Mouse (Mus musculus) heart, embryonic 10.5 days (tissue): ENCODE results near the gene Prdm16. TPM values are rescaled to one million over a fixed set of nuclear protein-coding genes. Genes with fewer than 3 reads are reported as not detected.

ENCODE experiments used
- DNase-seq: peaks from one replicate; pipeline ENCODE4 v3.0.0-alpha.2; 2017; ENCODE audit warnings: low spot score
- H3K27ac ChIP-seq: fragments of 300-500 bp; sonication (generic); 2 replicates; pipeline ENCODE4 v1.5.1; 2016; ENCODE audit warnings: mild to moderate bottlenecking
- H3K27me3 ChIP-seq: fragments of 300-500 bp; sonication (generic); 2 replicates; pipeline ENCODE4 v1.6.1; 2016; ENCODE audit warnings: mild to moderate bottlenecking; ENCODE audit not compliant: poor library complexity, insufficient read depth, severe bottlenecking
- H3K36me3 ChIP-seq: fragments of 300-500 bp; sonication (generic); 2 replicates; pipeline ENCODE4 v1.6.1; 2016; ENCODE audit warnings: mild to moderate bottlenecking, moderate library complexity
- H3K4me1 ChIP-seq: fragments of 300-500 bp; sonication (generic); 2 replicates; pipeline ENCODE4 v1.6.1; 2016; ENCODE audit warnings: mild to moderate bottlenecking
- H3K4me3 ChIP-seq: fragments of 300-500 bp; sonication (generic); 2 replicates; pipeline ENCODE4 v1.5.1; 2016; ENCODE audit warnings: mild to moderate bottlenecking, moderate library complexity
- H3K9me3 ChIP-seq: fragments of 300-500 bp; sonication (generic); 2 replicates; pipeline ENCODE4 v1.6.1; 2016; ENCODE audit warnings: mild to moderate bottlenecking, moderate library complexity
- WGBS: fragments of 180-500 bp; shearing (Covaris S2); methylation state at CpG from one replicate; pipeline ENCODE4 v1.1.7; 2016; 5-methylcytosine and 5-hydroxymethylcytosine counted together
- polyA plus RNA-seq: library from polyadenylated mRNA; unstranded; fragments of >200 nt; fragmentation: Nextera tagmentation; extraction: Ambion mirVana; gene quantifications from 2 replicates; pipeline ENCODE4 v1.2.1, GENCODE M21; 2016

The Prdm16 gene
- polyA plus RNA-seq, 1 experiment from 2014 or later, result 13.9 TPM

DNA sequence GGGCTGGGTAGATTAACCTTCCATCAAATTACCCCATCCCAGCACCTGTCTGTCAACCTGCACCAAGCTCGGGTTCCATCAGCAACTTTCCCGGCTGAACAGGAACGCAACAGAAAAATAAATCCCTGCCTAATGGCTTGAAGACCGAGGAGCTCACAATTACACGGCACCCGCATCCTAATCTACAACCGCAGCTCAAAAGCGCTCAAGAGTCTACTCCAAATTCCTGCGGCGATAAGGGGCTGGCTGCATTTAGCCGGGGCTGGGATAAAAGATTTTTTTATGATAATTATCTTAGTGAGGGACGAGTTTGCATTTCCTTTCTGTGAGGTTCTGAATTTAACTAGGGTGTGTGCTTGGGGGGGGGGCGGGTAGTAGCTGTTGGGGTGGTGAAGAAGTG, 284.4 kb downstream of the Prdm16 start:
- H3K9me3 ChIP-seq, result no peaks in the 10 kb centered on the region
- no peak for DNase-seq
- no peak overlapping the region for H3K4me3 ChIP-seq
- H3K27ac ChIP-seq, result no peak overlapping the region
- H3K36me3 ChIP-seq, result peaks cover 15% of the 10 kb centered on the region; the same call in 1 of the 2 replicates
- peaks cover 45% of the 10 kb centered on the region for H3K27me3 ChIP-seq
- H3K4me1 ChIP-seq, result peaks cover 28% of the 10 kb centered on the region
- WGBS, result 42% methylated on average over 13 of the region's 13 CpGs

DNA sequence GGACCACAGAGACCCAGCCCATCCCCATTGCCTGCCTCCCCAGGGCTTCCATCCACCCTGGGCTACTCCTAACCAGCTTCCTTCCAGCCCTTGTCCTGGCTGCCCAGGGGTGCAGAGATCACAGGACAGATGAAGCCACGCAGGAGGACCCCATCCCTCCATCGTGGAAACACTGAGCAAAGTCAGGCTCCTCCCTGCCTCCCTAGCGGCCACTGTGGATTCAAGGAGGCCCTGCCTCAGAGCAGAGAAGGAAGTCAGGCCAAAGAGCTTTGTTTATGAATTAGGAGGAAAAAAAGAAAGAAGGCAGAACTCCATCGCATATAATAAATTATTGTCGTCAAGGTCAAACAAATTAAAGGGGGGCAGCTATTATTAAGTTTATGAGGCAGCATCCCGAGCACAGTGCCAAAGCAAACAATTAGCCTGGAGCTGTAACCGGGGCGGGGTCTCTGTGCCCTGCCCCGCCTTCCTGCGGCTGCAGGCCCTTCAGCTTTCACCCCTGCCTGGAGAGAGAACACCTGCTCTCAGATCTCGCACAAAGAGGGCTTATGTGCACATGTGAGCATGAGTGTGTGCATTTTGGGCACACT, 288.4 kb downstream of the Prdm16 start:
- no peak overlapping the region for H3K27ac ChIP-seq
- H3K9me3 ChIP-seq, result no peaks in the 10 kb centered on the region
- H3K36me3 ChIP-seq, result peaks cover 24% of the 10 kb centered on the region
- peaks cover 48% of the 10 kb centered on the region for H3K4me1 ChIP-seq
- H3K4me3 ChIP-seq, result no peak overlapping the region
- peaks cover 54% of the 10 kb centered on the region for H3K27me3 ChIP-seq
- WGBS, result 65% methylated on average over 11 of the region's 11 CpGs
- DNase-seq, result no peak

DNA sequence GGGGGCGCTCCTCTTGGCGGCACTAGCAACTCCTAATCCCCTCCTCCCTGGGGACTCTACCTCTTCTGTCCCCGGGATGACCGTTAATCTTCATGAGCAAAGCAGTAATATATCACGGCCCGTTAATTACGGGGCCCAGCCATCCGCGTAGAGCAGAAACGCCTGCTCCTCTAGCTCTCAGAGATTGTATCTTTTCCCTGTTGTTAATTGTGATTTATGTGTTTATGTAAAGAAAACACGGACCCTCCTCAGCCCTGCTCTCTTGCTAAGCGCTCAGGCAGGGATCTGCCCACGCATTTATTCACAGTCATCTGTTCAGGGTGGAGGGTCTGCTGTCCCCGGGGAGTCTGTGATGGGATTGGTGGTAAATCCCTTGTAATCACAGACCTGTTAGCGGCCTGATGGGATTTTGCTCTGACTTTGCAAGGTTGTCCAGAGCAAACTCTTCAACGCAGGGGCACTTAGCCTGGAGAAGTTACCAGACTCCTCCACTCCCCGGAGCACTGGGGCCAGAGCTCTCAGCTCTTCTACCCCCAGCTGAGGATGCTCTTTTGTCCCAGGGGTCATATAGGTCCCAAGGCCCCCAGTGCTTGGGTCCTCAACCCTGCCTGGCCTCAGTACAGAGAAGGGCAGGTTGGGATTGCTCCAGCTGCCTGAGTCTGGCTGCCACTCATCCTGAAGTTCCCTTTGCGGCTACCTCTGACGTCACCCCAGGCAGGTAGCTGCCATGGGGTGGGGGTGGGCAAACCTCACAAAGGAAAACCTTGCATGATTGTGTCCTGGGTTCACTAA, 289.7 kb downstream of the Prdm16 start:
- Histone ChIP-seq H3K4me1 (peaks cover 35% of the 10 kb centered on the region), H3K27me3 (peaks cover 59% of the 10 kb centered on the region), H3K9me3 (no peaks in the 10 kb centered on the region), H3K4me3 (no peak overlapping the region), H3K36me3 (peaks cover 37% of the 10 kb centered on the region), H3K27ac (0 out of 2 replicates have a peak overlapping the region, but pooled peaks have one; percentile 25)
- DNase-seq, result no peak
- 61% methylated on average over 19 of the region's 19 CpGs for WGBS

DNA sequence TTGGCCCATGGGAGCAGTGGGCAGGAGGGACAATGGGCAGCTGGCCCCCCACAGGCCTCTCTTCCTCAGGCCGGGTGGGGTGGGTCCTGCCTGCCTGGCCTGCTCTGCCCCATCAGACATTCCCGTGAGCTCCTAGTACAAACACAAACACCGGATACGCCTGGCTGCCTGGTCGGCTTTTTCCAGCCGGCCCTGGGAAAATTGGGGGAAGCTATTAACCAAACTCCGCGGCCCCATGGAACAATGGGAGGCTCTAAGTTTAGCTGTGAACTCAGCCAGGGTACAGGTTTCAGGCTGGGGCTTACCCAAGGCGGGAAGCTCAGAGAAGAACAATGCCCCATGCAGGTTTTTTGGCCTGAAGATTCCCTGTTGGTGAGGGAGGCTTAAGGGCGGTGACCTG, 300.0 kb downstream of the Prdm16 start:
- WGBS, result 30% methylated on average over 10 of the region's 10 CpGs
- Histone ChIP-seq H3K4me3 (no peak overlapping the region), H3K36me3 (peaks cover 19% of the 10 kb centered on the region), H3K27me3 (peaks cover 69% of the 10 kb centered on the region), H3K27ac (peak overlapping the region; percentile 82), H3K9me3 (no peaks in the 10 kb centered on the region), H3K4me1 (peaks cover 54% of the 10 kb centered on the region)
- DNase-seq, result no peak

DNA sequence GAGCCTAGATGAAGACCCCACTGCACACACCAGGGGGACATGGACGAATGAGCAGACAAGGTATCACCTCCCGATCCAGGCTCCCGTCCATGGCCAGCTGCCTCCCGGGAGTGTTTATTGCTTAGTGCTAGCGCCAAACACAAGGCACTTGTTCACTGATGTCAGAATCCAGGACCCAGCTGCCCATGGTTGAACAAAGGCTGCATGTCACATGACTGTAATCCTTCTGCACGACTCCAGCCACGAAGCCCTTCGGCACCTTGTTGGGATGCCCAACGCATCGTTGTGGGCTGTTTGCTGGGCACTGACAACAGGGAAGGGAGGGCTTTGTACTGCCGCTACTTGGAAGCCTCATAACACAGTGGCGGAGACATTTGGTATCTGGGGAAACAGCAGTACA, 300.9 kb downstream of the Prdm16 start, which contains the start of gene B230104I21Rik:
B230104I21Rik (plus strand) TSS at position 367 of the 400 bp plus-strand sequence.
- peak within 1 kb of the TSS; percentile 82 for H3K27ac ChIP-seq
- 81% methylated on average over 12 of the region's 12 CpGs for WGBS
- peaks cover 62% of the 10 kb centered on the region for H3K4me1 ChIP-seq
- peak within 1 kb of the TSS; percentile 38 for H3K4me3 ChIP-seq
- H3K27me3 ChIP-seq, result peaks cover 60% of the 10 kb centered on the region
- DNase-seq, result no peak
- H3K36me3 ChIP-seq, result peaks cover 11% of the 10 kb centered on the region; the same call in 1 of the 2 replicates
- no peaks in the 10 kb centered on the region for H3K9me3 ChIP-seq

DNA sequence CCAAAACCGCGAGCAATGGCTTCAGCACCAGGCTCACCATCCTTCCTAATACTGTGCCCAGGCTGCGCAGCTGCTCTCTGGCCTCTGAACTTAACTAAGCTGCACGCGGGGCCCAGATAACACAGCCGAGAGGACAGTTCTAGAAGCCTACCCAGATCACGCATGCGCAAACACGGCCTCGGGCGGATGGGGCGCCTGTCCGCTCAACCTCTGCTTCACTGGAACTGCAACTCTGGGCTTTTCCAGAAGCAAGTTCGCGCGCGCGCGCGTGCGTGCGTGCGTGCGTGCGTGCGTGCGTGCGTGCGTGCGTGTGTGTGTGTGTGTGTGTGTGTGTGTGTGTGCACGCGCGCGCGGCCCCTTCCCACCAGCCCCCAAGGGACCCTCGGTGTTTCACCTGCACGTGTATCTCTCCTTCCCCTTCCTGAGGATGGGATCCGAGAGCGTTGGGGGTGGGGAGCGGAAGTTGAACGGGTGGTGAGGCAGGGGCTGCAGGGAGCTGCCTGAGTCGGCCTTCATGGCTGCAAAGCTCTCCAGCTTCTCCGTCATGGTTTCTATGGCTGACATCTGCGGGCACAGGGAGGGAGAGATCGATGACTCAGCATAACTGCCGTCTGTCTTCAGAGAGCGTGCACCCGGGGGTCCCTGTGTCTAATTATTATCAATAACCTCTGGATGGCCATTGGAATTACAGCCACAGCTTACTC, 301.8 kb downstream of the Prdm16 start:
- Histone ChIP-seq H3K36me3 (peaks cover 6% of the 10 kb centered on the region; the same call in 1 of the 2 replicates), H3K9me3 (no peaks in the 10 kb centered on the region), H3K4me3 (peak overlapping the region; percentile 38), H3K4me1 (peaks cover 62% of the 10 kb centered on the region), H3K27me3 (peaks cover 60% of the 10 kb centered on the region), H3K27ac (peak overlapping the region; percentile 63)
- no peak for DNase-seq
- WGBS, result 65% methylated on average over 48 of the region's 48 CpGs

DNA sequence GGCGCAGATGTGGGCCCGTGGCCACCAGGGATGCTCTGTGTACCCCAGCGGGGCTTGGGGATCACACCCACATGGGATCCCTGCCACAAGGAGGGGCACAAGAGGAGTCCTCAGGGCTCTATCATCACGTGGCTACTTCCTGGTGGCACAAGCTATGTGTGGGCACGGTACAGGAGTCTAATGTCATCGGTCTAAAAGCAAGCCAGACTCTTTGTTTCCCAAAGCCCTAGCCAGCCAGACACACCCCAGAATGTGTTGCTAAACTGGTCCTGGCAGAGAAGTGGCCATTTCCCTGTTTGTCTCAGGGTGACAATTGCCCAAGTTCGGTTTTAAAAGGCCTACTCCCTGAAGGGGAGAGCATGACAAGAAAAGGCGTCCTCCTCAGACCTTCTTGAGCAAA, 303.4 kb downstream of the Prdm16 start:
- Histone ChIP-seq H3K27ac (peak overlapping the region; percentile 37; the same call in 1 of the 2 replicates), H3K36me3 (peaks cover 6% of the 10 kb centered on the region; the same call in 1 of the 2 replicates), H3K27me3 (peaks cover 51% of the 10 kb centered on the region), H3K4me1 (peaks cover 68% of the 10 kb centered on the region), H3K4me3 (no peak overlapping the region), H3K9me3 (no peaks in the 10 kb centered on the region)
- DNase-seq, result no peak
- WGBS, result 68% methylated on average over 8 of the region's 8 CpGs

DNA sequence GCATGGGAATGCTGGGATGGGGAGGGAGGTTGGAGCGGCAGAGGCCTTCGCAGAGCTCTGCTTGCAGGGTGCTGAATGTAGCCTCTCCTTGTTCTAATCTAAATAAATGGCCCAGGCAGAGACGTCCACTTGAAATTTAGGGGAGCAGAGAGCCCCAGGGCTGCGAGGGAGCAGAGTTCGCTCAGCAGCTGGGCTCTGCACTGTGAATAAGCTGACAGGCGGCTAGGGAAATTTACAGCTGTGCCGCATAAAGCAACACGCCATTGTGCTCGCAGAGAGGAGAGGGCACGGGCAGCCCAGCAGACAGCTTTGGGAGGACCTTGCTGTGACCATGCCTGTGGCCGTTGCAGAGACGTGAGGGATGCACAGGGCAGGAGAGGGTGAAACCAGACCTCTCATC, 305.4 kb downstream of the Prdm16 start:
- no peak for DNase-seq
- Histone ChIP-seq H3K4me3 (no peak overlapping the region), H3K27me3 (peaks cover 49% of the 10 kb centered on the region), H3K9me3 (no peaks in the 10 kb centered on the region), H3K27ac (peak overlapping the region; percentile 68), H3K4me1 (peaks cover 57% of the 10 kb centered on the region), H3K36me3 (peaks cover 8% of the 10 kb centered on the region; the same call in 1 of the 2 replicates)
- 62% methylated on average over 12 of the region's 12 CpGs for WGBS

DNA sequence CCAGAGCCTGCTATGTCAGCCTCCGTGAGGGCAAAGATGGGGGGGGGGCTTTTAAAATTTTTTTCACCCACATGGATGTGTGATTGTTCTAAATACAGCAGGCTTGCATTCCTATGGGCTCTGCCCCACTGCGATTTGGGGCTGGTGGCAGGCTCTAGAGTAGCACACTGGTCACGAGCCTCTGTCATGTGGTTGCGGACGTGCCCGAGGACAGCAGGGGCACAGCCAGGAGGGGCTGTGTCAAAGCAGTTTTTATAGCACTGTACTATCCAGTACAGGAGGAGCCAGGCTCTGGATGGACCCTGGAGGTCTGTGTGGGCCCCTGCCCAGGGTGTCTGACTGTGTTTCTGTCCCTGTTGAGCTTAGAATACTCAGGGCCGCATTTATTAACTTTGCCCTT, 306.7 kb downstream of the Prdm16 start:
- peaks cover 12% of the 10 kb centered on the region; the same call in 1 of the 2 replicates for H3K36me3 ChIP-seq
- no peaks in the 10 kb centered on the region for H3K9me3 ChIP-seq
- peaks cover 54% of the 10 kb centered on the region for H3K4me1 ChIP-seq
- 62% methylated on average over 7 of the region's 7 CpGs for WGBS
- no peak overlapping the region for H3K4me3 ChIP-seq
- peaks cover 43% of the 10 kb centered on the region for H3K27me3 ChIP-seq
- no peak for DNase-seq
- peak overlapping the region; percentile 68 for H3K27ac ChIP-seq

DNA sequence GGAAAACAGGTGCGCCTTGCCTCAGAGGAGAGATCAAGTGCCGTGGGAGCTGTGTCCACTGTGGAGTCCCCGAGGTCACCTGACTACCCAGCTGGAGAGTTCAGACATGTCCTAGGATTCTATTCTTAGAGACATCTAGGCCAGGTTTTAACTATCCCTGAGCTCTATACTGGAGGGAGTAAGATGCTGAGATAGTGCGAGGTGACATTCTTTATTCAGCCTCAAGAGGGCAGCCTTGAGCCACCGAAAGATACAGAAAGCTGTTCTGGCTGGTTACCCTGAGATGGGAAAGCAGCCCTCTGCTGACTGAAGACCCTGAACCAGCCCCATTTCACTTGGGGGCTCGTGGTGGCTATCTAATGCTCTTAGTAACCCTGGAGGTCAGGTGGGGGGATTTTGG, 307.8 kb downstream of the Prdm16 start:
- DNase-seq, result no peak
- Histone ChIP-seq H3K9me3 (no peaks in the 10 kb centered on the region), H3K36me3 (peaks cover 10% of the 10 kb centered on the region; the same call in 1 of the 2 replicates), H3K27me3 (peaks cover 39% of the 10 kb centered on the region), H3K4me1 (peaks cover 46% of the 10 kb centered on the region), H3K27ac (peak overlapping the region; percentile 68), H3K4me3 (no peak overlapping the region)
- 7% methylated on average over 6 of the region's 6 CpGs for WGBS

DNA sequence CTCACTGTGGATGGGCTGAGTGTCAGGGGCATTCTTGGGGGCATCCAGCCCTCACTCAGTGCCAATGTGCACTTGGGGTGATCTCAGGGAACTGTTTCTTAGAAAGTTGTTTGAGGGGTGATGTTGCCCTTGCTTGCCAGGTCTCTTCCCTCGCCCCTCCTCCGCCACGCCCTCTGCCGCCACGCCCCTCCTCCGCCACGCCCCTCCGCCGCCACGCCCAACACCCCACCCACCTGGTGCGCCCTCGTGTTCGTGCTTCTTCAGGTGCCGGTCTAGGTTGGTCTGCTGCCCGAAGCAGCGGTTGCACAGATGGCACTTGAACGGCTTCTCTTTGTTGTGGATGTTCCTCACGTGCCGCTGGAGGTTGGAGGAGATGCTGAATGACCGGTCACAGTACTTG, 308.2 kb downstream of the Prdm16 start:
- DNase-seq, result no peak
- Histone ChIP-seq H3K9me3 (no peaks in the 10 kb centered on the region), H3K27me3 (peaks cover 35% of the 10 kb centered on the region), H3K4me1 (peaks cover 46% of the 10 kb centered on the region), H3K4me3 (no peak overlapping the region), H3K36me3 (peaks cover 11% of the 10 kb centered on the region; the same call in 1 of the 2 replicates), H3K27ac (peak overlapping the region; percentile 63; the same call in 1 of the 2 replicates)
- 6% methylated on average over 20 of the region's 20 CpGs for WGBS

DNA sequence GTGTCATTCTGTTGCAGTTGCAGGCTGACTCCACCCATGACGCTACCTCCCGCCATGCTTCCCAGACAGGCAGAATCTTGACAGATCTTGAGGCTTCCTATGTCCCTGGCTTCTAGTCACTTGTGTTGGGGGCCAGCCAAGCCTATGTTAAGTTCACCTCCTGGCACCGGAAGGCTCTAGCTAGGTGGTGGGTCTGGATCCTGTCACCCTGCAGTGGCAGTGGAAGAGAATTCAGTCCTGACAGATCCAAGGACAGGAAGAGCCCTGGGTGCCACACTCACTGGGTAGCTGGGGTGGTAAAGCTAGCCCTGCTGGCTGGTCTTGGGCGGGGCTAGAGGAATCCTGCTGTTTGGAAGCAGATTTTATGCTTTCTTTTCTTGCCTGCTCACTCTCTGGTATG, 311.3 kb downstream of the Prdm16 start:
- peaks cover 53% of the 10 kb centered on the region for H3K27me3 ChIP-seq
- H3K9me3 ChIP-seq, result no peaks in the 10 kb centered on the region
- H3K4me3 ChIP-seq, result no peak overlapping the region
- WGBS, result 34% methylated on average over 4 of the region's 4 CpGs
- peaks cover 28% of the 10 kb centered on the region for H3K4me1 ChIP-seq
- H3K27ac ChIP-seq, result 0 out of 2 replicates have a peak overlapping the region, but pooled peaks have one; percentile 7
- no peak for DNase-seq
- H3K36me3 ChIP-seq, result peaks cover 23% of the 10 kb centered on the region; the same call in 1 of the 2 replicates
